Mouse (Mus musculus): ENCODE data around the gene Dmac2. TPM values are rescaled to one million over a fixed set of nuclear protein-coding genes. Genes with fewer than 3 reads are reported as not detected.
A peak's percentile ranks its signal among the peaks of the same experiment; 100 is the strongest.

The Dmac2 gene
- polyA plus RNA-seq, 1 experiment from 2014 or later = 36.8 TPM

- no peak for ATAC-seq (ENCODE audit: insufficient read depth, low FRiP score)
- 88% methylated on average over 4 of the region's 4 CpGs for WGBS
- Histone ChIP-seq H3K4me3 (replicated peaks; ENCODE audit: low read length) (no peak overlapping the region), H3K4me1 (ENCODE audit: control insufficient read depth, insufficient read depth, low read length) (no peaks in the 10 kb centered on the region), H3K9me3 (replicated peaks; ENCODE audit: control insufficient read depth, low read length) (no peaks in the 10 kb centered on the region), H3K4me2 (ENCODE audit: low read depth, low read length) (no peak overlapping the region), H3K27ac (ENCODE audit: low read length) (no peak overlapping the region), H3K36me3 (ENCODE audit: control insufficient read depth, insufficient read depth, low read length) (peaks cover 5% of the 10 kb centered on the region; the same call in 1 of the 2 replicates), H3K27me3 (ENCODE audit: control insufficient read depth, insufficient read depth, low read length) (no peaks in the 10 kb centered on the region), H3K9ac (ENCODE audit: low read length) (no peak overlapping the region)
Observed at GRCm38 (mm10) chr7:25639754-25640153, 20.5 kb downstream of the Dmac2 start.

DNA sequence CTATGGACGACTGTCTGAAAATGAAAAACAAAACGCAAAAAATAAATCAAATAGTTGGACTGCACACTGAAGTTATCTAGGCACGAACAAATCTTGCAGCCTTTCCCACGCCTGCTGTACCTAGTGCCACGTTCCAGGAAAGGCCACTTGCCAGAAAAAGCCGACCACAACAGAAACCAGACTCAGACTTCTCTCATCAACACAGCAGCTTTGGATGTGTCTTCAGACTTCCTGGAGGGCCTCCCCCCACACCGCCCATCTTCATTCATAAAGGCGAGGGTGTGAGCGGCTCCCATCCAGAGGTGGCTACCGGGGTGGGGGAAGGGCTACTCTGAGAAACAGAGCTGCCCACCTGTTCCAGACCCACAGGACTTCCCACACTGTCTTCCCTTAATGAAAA is 24.9 kb downstream of the Dmac2 start:
- WGBS = 76% methylated on average over 10 of the region's 10 CpGs
- H3K27ac ChIP-seq (ENCODE audit: low read length) = no peak overlapping the region
- H3K4me2 ChIP-seq (ENCODE audit: low read depth, low read length) = no peak overlapping the region
- no peak overlapping the region for H3K9ac ChIP-seq (ENCODE audit: low read length)
- no peak for ATAC-seq (ENCODE audit: insufficient read depth, low FRiP score)
- H3K9me3 ChIP-seq (replicated peaks; ENCODE audit: control insufficient read depth, low read length) = no peaks in the 10 kb centered on the region
- H3K4me1 ChIP-seq (ENCODE audit: control insufficient read depth, insufficient read depth, low read length) = no peaks in the 10 kb centered on the region
- no peaks in the 10 kb centered on the region for H3K36me3 ChIP-seq (ENCODE audit: control insufficient read depth, insufficient read depth, low read length)
- H3K4me3 ChIP-seq (replicated peaks; ENCODE audit: low read length) = no peak overlapping the region
- no peaks in the 10 kb centered on the region for H3K27me3 ChIP-seq (ENCODE audit: control insufficient read depth, insufficient read depth, low read length)

- H3K4me3 ChIP-seq (replicated peaks; ENCODE audit: low read length) = no peak overlapping the region
- H3K4me2 ChIP-seq (ENCODE audit: low read depth, low read length) = no peak overlapping the region
- H3K27ac ChIP-seq (ENCODE audit: low read length) = no peak overlapping the region
- ATAC-seq (ENCODE audit: insufficient read depth, low FRiP score) = no peak
- no peaks in the 10 kb centered on the region for H3K27me3 ChIP-seq (ENCODE audit: control insufficient read depth, insufficient read depth, low read length)
- no peaks in the 10 kb centered on the region for H3K4me1 ChIP-seq (ENCODE audit: control insufficient read depth, insufficient read depth, low read length)
- H3K36me3 ChIP-seq (ENCODE audit: control insufficient read depth, insufficient read depth, low read length) = no peaks in the 10 kb centered on the region
- 73% methylated on average over 4 of the region's 4 CpGs for WGBS
- no peak overlapping the region for H3K9ac ChIP-seq (ENCODE audit: low read length)
- no peaks in the 10 kb centered on the region for H3K9me3 ChIP-seq (replicated peaks; ENCODE audit: control insufficient read depth, low read length)
Observed at GRCm38 (mm10) chr7:25644631-25645030, 25.4 kb downstream of the Dmac2 start.

DNA sequence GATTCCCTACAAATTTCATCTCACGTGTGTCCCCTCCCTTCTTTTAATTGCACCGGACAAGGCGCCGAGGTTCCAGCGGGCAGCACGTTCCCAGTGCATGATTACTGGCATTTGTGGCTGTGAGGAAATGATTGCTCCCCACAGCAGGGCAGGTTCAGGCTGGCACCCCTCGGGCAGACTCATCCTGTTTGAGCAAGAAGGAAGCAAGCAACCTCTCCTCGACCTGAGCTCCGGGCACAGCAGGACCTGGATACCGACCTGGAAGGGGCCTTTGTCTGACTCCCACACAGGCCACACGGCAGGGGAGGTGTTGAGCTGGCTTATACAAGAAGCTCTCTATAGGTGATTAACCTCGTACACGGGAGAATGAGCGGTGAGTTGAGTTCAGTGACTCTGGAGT is 25.9 kb downstream of the Dmac2 start:
- Histone ChIP-seq H3K27me3 (ENCODE audit: control insufficient read depth, insufficient read depth, low read length) (no peaks in the 10 kb centered on the region), H3K4me2 (ENCODE audit: low read depth, low read length) (no peak overlapping the region), H3K4me3 (replicated peaks; ENCODE audit: low read length) (no peak overlapping the region), H3K36me3 (ENCODE audit: control insufficient read depth, insufficient read depth, low read length) (no peaks in the 10 kb centered on the region), H3K4me1 (ENCODE audit: control insufficient read depth, insufficient read depth, low read length) (no peaks in the 10 kb centered on the region), H3K9ac (ENCODE audit: low read length) (0 out of 2 replicates have a peak overlapping the region, but pooled peaks have one; percentile 35), H3K27ac (ENCODE audit: low read length) (no peak overlapping the region), H3K9me3 (replicated peaks; ENCODE audit: control insufficient read depth, low read length) (no peaks in the 10 kb centered on the region)
- no peak for ATAC-seq (ENCODE audit: insufficient read depth, low FRiP score)
- WGBS = 60% methylated on average over 14 of the region's 14 CpGs

DNA sequence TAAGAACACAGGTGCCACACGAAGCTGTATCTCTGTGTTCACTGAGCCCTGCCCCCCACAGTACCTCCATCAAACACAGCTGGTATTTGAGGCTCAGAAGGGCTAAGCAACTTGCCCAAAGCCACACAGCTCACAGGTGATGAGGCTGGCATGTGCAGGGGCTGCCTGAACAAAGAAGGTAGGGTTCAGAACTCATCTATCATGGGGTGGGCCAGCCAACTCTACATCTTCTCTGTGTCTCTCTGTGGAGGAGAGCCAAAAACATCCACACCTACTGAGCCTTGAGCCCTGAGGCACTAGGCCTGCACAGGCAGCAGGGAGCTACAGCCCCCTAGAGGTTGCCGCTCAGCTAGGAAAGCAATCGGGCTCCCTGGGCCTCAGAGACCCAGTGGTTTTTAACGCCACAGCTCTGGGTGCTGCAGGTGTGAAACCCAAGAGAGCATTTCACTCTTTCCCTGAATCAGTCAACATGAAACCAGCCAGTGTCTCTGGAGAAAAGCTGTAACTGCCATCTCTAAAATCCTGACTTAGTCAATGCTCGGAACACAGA is 28.4 kb downstream of the Dmac2 start:
- no peak overlapping the region for H3K4me2 ChIP-seq (ENCODE audit: low read depth, low read length)
- WGBS = 43% methylated on average over 5 of the region's 5 CpGs
- ATAC-seq (ENCODE audit: insufficient read depth, low FRiP score) = no peak
- no peaks in the 10 kb centered on the region for H3K27me3 ChIP-seq (ENCODE audit: control insufficient read depth, insufficient read depth, low read length)
- no peak overlapping the region for H3K4me3 ChIP-seq (replicated peaks; ENCODE audit: low read length)
- H3K36me3 ChIP-seq (ENCODE audit: control insufficient read depth, insufficient read depth, low read length) = no peaks in the 10 kb centered on the region
- no peak overlapping the region for H3K27ac ChIP-seq (ENCODE audit: low read length)
- no peaks in the 10 kb centered on the region for H3K4me1 ChIP-seq (ENCODE audit: control insufficient read depth, insufficient read depth, low read length)
- no peaks in the 10 kb centered on the region for H3K9me3 ChIP-seq (replicated peaks; ENCODE audit: control insufficient read depth, low read length)
- no peak overlapping the region for H3K9ac ChIP-seq (ENCODE audit: low read length)

- H3K4me1 ChIP-seq (ENCODE audit: control insufficient read depth, insufficient read depth, low read length) = no peaks in the 10 kb centered on the region
- no peak overlapping the region for H3K4me3 ChIP-seq (replicated peaks; ENCODE audit: low read length)
- H3K36me3 ChIP-seq (ENCODE audit: control insufficient read depth, insufficient read depth, low read length) = no peaks in the 10 kb centered on the region
- H3K4me2 ChIP-seq (ENCODE audit: low read depth, low read length) = no peak overlapping the region
- H3K9me3 ChIP-seq (replicated peaks; ENCODE audit: control insufficient read depth, low read length) = no peaks in the 10 kb centered on the region
- no peak for ATAC-seq (ENCODE audit: insufficient read depth, low FRiP score)
- no peaks in the 10 kb centered on the region for H3K27me3 ChIP-seq (ENCODE audit: control insufficient read depth, insufficient read depth, low read length)
- H3K27ac ChIP-seq (ENCODE audit: low read length) = no peak overlapping the region
- 73% methylated on average over 5 of the region's 5 CpGs for WGBS
- H3K9ac ChIP-seq (ENCODE audit: low read length) = no peak overlapping the region
Observed at GRCm38 (mm10) chr7:25649839-25650238, 30.6 kb downstream of the Dmac2 start.

DNA sequence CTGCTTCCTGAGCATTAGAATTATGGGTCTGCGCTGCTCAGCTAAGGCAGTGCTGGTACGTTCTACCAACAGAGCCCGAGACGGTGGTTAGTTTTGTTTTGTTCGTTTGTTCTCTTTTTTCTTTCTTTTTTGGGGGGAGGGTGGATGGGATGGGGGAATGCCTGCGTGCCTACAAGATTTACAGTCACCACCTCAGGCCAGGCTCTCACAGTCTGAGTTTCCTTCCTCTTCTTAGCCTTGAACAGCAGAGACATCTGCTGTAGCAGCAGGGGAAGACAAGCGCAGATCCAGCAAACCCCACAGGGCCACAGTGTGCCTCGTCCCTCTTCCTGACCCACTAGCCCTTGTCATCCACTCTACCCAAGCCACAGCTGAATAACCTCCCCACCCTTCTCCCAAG is 32.1 kb downstream of the Dmac2 start:
- Histone ChIP-seq H3K36me3 (ENCODE audit: control insufficient read depth, insufficient read depth, low read length) (no peaks in the 10 kb centered on the region), H3K4me3 (replicated peaks; ENCODE audit: low read length) (no peak overlapping the region), H3K9ac (ENCODE audit: low read length) (no peak overlapping the region), H3K27me3 (ENCODE audit: control insufficient read depth, insufficient read depth, low read length) (no peaks in the 10 kb centered on the region), H3K27ac (ENCODE audit: low read length) (no peak overlapping the region; the same call in 1 of the 2 replicates), H3K4me1 (ENCODE audit: control insufficient read depth, insufficient read depth, low read length) (no peaks in the 10 kb centered on the region), H3K9me3 (replicated peaks; ENCODE audit: control insufficient read depth, low read length) (no peaks in the 10 kb centered on the region), H3K4me2 (ENCODE audit: low read depth, low read length) (no peak overlapping the region)
- WGBS = 85% methylated on average over 8 of the region's 8 CpGs
- no peak; the same call in 1 of the 2 replicates for ATAC-seq (ENCODE audit: insufficient read depth, low FRiP score)

DNA sequence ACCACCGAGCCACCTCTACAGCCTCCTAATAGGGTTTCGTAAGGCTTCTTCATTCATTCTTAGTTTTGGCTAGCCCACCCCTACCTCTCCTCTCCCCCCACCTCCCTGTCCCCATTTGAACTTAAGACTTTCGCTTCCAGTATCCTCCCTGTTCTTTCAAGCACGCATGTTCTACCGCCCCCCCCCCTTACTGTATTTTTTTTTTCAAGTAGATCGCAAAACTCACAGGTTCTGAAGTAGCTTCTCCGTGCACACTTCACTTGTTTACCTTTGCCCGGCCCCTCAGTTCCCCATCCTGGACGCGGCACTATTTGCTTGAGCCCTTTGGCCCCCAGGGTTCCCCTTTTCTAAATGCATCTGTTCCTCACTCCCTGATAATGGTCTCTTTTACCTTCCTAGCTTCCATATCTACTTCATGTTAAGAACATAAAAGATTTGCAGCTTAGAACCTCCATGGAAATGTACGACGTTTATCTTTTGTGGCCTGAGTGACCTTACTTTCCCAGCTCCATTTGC is 33.1 kb downstream of the Dmac2 start:
- WGBS = 76% methylated on average over 12 of the region's 12 CpGs

GRCm38 (mm10) chr7:25655601-25656428 is 36.6 kb downstream of the Dmac2 start:
- Histone ChIP-seq H3K9me3 (replicated peaks; ENCODE audit: control insufficient read depth, low read length) (no peaks in the 10 kb centered on the region), H3K36me3 (ENCODE audit: control insufficient read depth, insufficient read depth, low read length) (no peaks in the 10 kb centered on the region), H3K9ac (ENCODE audit: low read length) (no peak overlapping the region), H3K27ac (ENCODE audit: low read length) (no peak overlapping the region), H3K4me3 (replicated peaks; ENCODE audit: low read length) (no peak overlapping the region), H3K27me3 (ENCODE audit: control insufficient read depth, insufficient read depth, low read length) (no peaks in the 10 kb centered on the region), H3K4me2 (ENCODE audit: low read depth, low read length) (no peak overlapping the region), H3K4me1 (ENCODE audit: control insufficient read depth, insufficient read depth, low read length) (peaks cover 15% of the 10 kb centered on the region; the same call in 1 of the 2 replicates)
- no peak for ATAC-seq (ENCODE audit: insufficient read depth, low FRiP score)
- 63% methylated on average over 11 of the region's 11 CpGs for WGBS

More for the DNA sequence above, 33.1 kb downstream of the Dmac2 start:
- Histone ChIP-seq H3K36me3 (ENCODE audit: control insufficient read depth, insufficient read depth, low read length) (no peaks in the 10 kb centered on the region), H3K4me1 (ENCODE audit: control insufficient read depth, insufficient read depth, low read length) (peaks cover 4% of the 10 kb centered on the region; the same call in 1 of the 2 replicates), H3K9me3 (replicated peaks; ENCODE audit: control insufficient read depth, low read length) (no peaks in the 10 kb centered on the region), H3K27me3 (ENCODE audit: control insufficient read depth, insufficient read depth, low read length) (no peaks in the 10 kb centered on the region), H3K27ac (ENCODE audit: low read length) (no peak overlapping the region), H3K4me2 (ENCODE audit: low read depth, low read length) (no peak overlapping the region), H3K4me3 (replicated peaks; ENCODE audit: low read length) (no peak overlapping the region), H3K9ac (ENCODE audit: low read length) (no peak overlapping the region)
- ATAC-seq (ENCODE audit: insufficient read depth, low FRiP score) = no peak
